Mouse (Mus musculus): Measurements from ENCODE around the gene Zfp605. TPM values are rescaled to one million over a fixed set of nuclear protein-coding genes. Genes with fewer than 3 reads are reported as not detected.

The Zfp605 gene
- polyA plus RNA-seq, 1 experiment: 9.7 TPM

- DNase-seq (ENCODE audit: low read depth): peak; percentile 99
- peak; percentile 34; the same call in 1 of the 2 replicates for TF ChIP-seq POLR2A (IDR thresholded peaks at IDR 0.05; ENCODE audit: borderline replicate concordance, extremely low read depth, insufficient read depth, insufficient read length, poor library complexity, severe bottlenecking)
- TF ChIP-seq CTCF (IDR thresholded peaks at IDR 0.05; ENCODE audit: borderline replicate concordance, extremely low read depth, insufficient read depth, insufficient read length): peak; percentile 7; the same call in 1 of the 2 replicates
These were observed 25.6 kb downstream of the Zfp605 start, which contains the start of gene Chfr for GRCm38 (mm10) chr5:110135293-110136086. Gene Chfr (plus strand): TSS chr5:110135842.

GRCm38 (mm10) chr5:110136087-110136464, 26.2 kb downstream of the Zfp605 start:
- DNase-seq (ENCODE audit: low read depth): no peak
- TF ChIP-seq POLR2A (IDR thresholded peaks at IDR 0.05; ENCODE audit: borderline replicate concordance, extremely low read depth, insufficient read depth, insufficient read length, poor library complexity, severe bottlenecking): no peak
- TF ChIP-seq CTCF (IDR thresholded peaks at IDR 0.05; ENCODE audit: borderline replicate concordance, extremely low read depth, insufficient read depth, insufficient read length): no peak

GRCm38 (mm10) chr5:110137816-110138215, 27.9 kb downstream of the Zfp605 start:
- TF ChIP-seq CTCF (IDR thresholded peaks at IDR 0.05; ENCODE audit: borderline replicate concordance, extremely low read depth, insufficient read depth, insufficient read length) (no peak), POLR2A (IDR thresholded peaks at IDR 0.05; ENCODE audit: borderline replicate concordance, extremely low read depth, insufficient read depth, insufficient read length, poor library complexity, severe bottlenecking) (no peak)
- DNase-seq (ENCODE audit: low read depth): no peak

- no peak for DNase-seq (ENCODE audit: low read depth)
- no peak for TF ChIP-seq POLR2A (IDR thresholded peaks at IDR 0.05; ENCODE audit: borderline replicate concordance, extremely low read depth, insufficient read depth, insufficient read length, poor library complexity, severe bottlenecking)
- TF ChIP-seq CTCF (IDR thresholded peaks at IDR 0.05; ENCODE audit: borderline replicate concordance, extremely low read depth, insufficient read depth, insufficient read length): no peak
These were observed 29.4 kb downstream of the Zfp605 start for GRCm38 (mm10) chr5:110139325-110139724.

GRCm38 (mm10) chr5:110140424-110140823, 30.5 kb downstream of the Zfp605 start:
- DNase-seq (ENCODE audit: low read depth): no peak

GRCm38 (mm10) chr5:110142309-110142708, 32.4 kb downstream of the Zfp605 start:
- TF ChIP-seq CTCF (IDR thresholded peaks at IDR 0.05; ENCODE audit: borderline replicate concordance, extremely low read depth, insufficient read depth, insufficient read length): no peak
- no peak for TF ChIP-seq POLR2A (IDR thresholded peaks at IDR 0.05; ENCODE audit: borderline replicate concordance, extremely low read depth, insufficient read depth, insufficient read length, poor library complexity, severe bottlenecking)
- DNase-seq (ENCODE audit: low read depth): no peak

More at GRCm38 (mm10) chr5:110140424-110140823, 30.5 kb downstream of the Zfp605 start:
- TF ChIP-seq CTCF (IDR thresholded peaks at IDR 0.05; ENCODE audit: borderline replicate concordance, extremely low read depth, insufficient read depth, insufficient read length): no peak
- TF ChIP-seq POLR2A (IDR thresholded peaks at IDR 0.05; ENCODE audit: borderline replicate concordance, extremely low read depth, insufficient read depth, insufficient read length, poor library complexity, severe bottlenecking): no peak

GRCm38 (mm10) chr5:110143007-110143406, 33.1 kb downstream of the Zfp605 start:
- no peak for TF ChIP-seq POLR2A (IDR thresholded peaks at IDR 0.05; ENCODE audit: borderline replicate concordance, extremely low read depth, insufficient read depth, insufficient read length, poor library complexity, severe bottlenecking)
- TF ChIP-seq CTCF (IDR thresholded peaks at IDR 0.05; ENCODE audit: borderline replicate concordance, extremely low read depth, insufficient read depth, insufficient read length): peak; percentile 45; the same call in 1 of the 2 replicates
- peak; percentile 12 for DNase-seq (ENCODE audit: low read depth)

- TF ChIP-seq CTCF (IDR thresholded peaks at IDR 0.05; ENCODE audit: borderline replicate concordance, extremely low read depth, insufficient read depth, insufficient read length): no peak
- TF ChIP-seq POLR2A (IDR thresholded peaks at IDR 0.05; ENCODE audit: borderline replicate concordance, extremely low read depth, insufficient read depth, insufficient read length, poor library complexity, severe bottlenecking): no peak
- DNase-seq (ENCODE audit: low read depth): no peak
These were observed 59.5 kb downstream of the Zfp605 start for GRCm38 (mm10) chr5:110169374-110169773.

- TF ChIP-seq POLR2A (IDR thresholded peaks at IDR 0.05; ENCODE audit: borderline replicate concordance, extremely low read depth, insufficient read depth, insufficient read length, poor library complexity, severe bottlenecking): no peak
- no peak for TF ChIP-seq CTCF (IDR thresholded peaks at IDR 0.05; ENCODE audit: borderline replicate concordance, extremely low read depth, insufficient read depth, insufficient read length)
- DNase-seq (ENCODE audit: low read depth): peak; percentile 98
These were observed 66.6 kb downstream of the Zfp605 start, which contains the start of gene Golga3 for GRCm38 (mm10) chr5:110176362-110177020. Gene Golga3 (plus strand): TSS chr5:110176701.

GRCm38 (mm10) chr5:110177021-110177420, 67.1 kb downstream of the Zfp605 start:
- DNase-seq (ENCODE audit: low read depth): no peak

GRCm38 (mm10) chr5:110178628-110179027, 68.7 kb downstream of the Zfp605 start:
- TF ChIP-seq CTCF (IDR thresholded peaks at IDR 0.05; ENCODE audit: borderline replicate concordance, extremely low read depth, insufficient read depth, insufficient read length) (no peak), POLR2A (IDR thresholded peaks at IDR 0.05; ENCODE audit: borderline replicate concordance, extremely low read depth, insufficient read depth, insufficient read length, poor library complexity, severe bottlenecking) (no peak)
- DNase-seq (ENCODE audit: low read depth): no peak

More at GRCm38 (mm10) chr5:110177021-110177420, 67.1 kb downstream of the Zfp605 start:
- no peak for TF ChIP-seq POLR2A (IDR thresholded peaks at IDR 0.05; ENCODE audit: borderline replicate concordance, extremely low read depth, insufficient read depth, insufficient read length, poor library complexity, severe bottlenecking)
- TF ChIP-seq CTCF (IDR thresholded peaks at IDR 0.05; ENCODE audit: borderline replicate concordance, extremely low read depth, insufficient read depth, insufficient read length): no peak

Other genes with a start within 250 kb of the Zfp605 start
- 0.05 and 0.09 TPM in 2 replicates for gene Gm15446, start 186.7 kb upstream of the Zfp605 start, polyA plus RNA-seq (2012; rRNA removed)
- 24.2 and 27.1 TPM in 2 replicates for gene Zfp932, start 113.6 kb upstream of the Zfp605 start, polyA plus RNA-seq (2012; rRNA removed)
- gene Gm17655, start 37.6 kb upstream of the Zfp605 start, polyA plus RNA-seq (2012; rRNA removed): 0.66 and 2.1 TPM in 2 replicates
- gene Gm35315, start 15.7 kb upstream of the Zfp605 start, polyA plus RNA-seq (2012; rRNA removed): 0.42 and 0.63 TPM in 2 replicates
- gene Plcxd1, start 10.1 kb upstream of the Zfp605 start, polyA plus RNA-seq (2012; rRNA removed): 2.6 and 3.2 TPM in 2 replicates
- 183 and 293 TPM in 2 replicates for gene Gtpbp6, start 1.9 kb upstream of the Zfp605 start, polyA plus RNA-seq (2012; rRNA removed)
- gene Chfr, start 25.8 kb downstream of the Zfp605 start, polyA plus RNA-seq (2012; rRNA removed): 119 and 128 TPM in 2 replicates
- gene Golga3, start 66.6 kb downstream of the Zfp605 start, polyA plus RNA-seq (2012; rRNA removed): 13.8 and 21.7 TPM in 2 replicates
- gene Ankle2, start 120.9 kb downstream of the Zfp605 start, polyA plus RNA-seq (2012; rRNA removed): 18.7 and 19.8 TPM in 2 replicates
- gene Pgam5, start 159.8 kb downstream of the Zfp605 start, polyA plus RNA-seq (2012; rRNA removed): 55.4 and 55.9 TPM in 2 replicates
- 4.3 and 4.5 TPM in 2 replicates for gene Pxmp2, start 176.1 kb downstream of the Zfp605 start, polyA plus RNA-seq (2012; rRNA removed)
- gene Pole, start 176.2 kb downstream of the Zfp605 start, polyA plus RNA-seq (2012; rRNA removed): 15.8 and 20.2 TPM in 2 replicates
- gene P2rx2, start 233.1 kb downstream of the Zfp605 start, polyA plus RNA-seq (2012; rRNA removed): 8.3 and 10.8 TPM in 2 replicates
- not detected in 2 replicates for gene Lrcol1, start 234.6 kb downstream of the Zfp605 start, polyA plus RNA-seq (2012; rRNA removed)

Measured in brain, embryonic 14.5 days (tissue).